Mouse (Mus musculus) layer of hippocampus, postnatal 25 days (tissue): ENCODE measurements around the gene Trp73. TPM values are rescaled to one million over a fixed set of nuclear protein-coding genes. Genes with fewer than 3 reads are reported as not detected.

Experiments
- DNase-seq, 2 experiments: peaks; one replicate each; pipeline ENCODE4 v3.0.0; 2022; ENCODE audit warnings: mixed read lengths in 2 of 2, low spot score in 1 of 2; ENCODE audit errors: extremely low spot score in 1 of 2
- total RNA-seq, 2 experiments: library from RNA; stranded (reverse); gene quantifications; 2 replicates each; pipeline ENCODE4 v1.2.3; 2021

Trp73 gene
- total RNA-seq, 2 experiments from 2014 or later = 2.4 to 3.1 TPM

GRCm38 (mm10) chr4:154144712-154145111, 4.7 kb upstream of the Trp73 start:
- no peak for DNase-seq

GRCm38 (mm10) chr4:154142211-154143040, 2.4 kb upstream of the Trp73 start, which contains the start of gene Wrap73:
Gene Wrap73 (plus strand): TSS chr4:154142372.
- peak; percentile 82 for DNase-seq

- DNase-seq = no peak
Observed at GRCm38 (mm10) chr4:154141009-154141867, 1.2 kb upstream of the Trp73 start.

- DNase-seq = no peak
Observed at GRCm38 (mm10) chr4:154140213-154141008, 403 bp upstream of the Trp73 start.

- DNase-seq = no peak
Observed at GRCm38 (mm10) chr4:154139671-154140181, 282 bp downstream of the Trp73 start.

- no peak for DNase-seq
Observed at GRCm38 (mm10) chr4:154137139-154137538, 2.9 kb downstream of the Trp73 start.

GRCm38 (mm10) chr4:154134803-154135202, 5.2 kb downstream of the Trp73 start:
- no peak for DNase-seq

GRCm38 (mm10) chr4:154131894-154132293, 8.1 kb downstream of the Trp73 start:
- DNase-seq = no peak

- DNase-seq = no peak
Observed at GRCm38 (mm10) chr4:154129950-154130349, 10.1 kb downstream of the Trp73 start.

GRCm38 (mm10) chr4:154127273-154127672, 12.7 kb downstream of the Trp73 start:
- no peak for DNase-seq

GRCm38 (mm10) chr4:154125202-154125601, 14.8 kb downstream of the Trp73 start:
- no peak for DNase-seq

GRCm38 (mm10) chr4:154123553-154123952, 16.5 kb downstream of the Trp73 start:
- no peak for DNase-seq

- DNase-seq = no peak
Observed at GRCm38 (mm10) chr4:154122374-154122773, 17.6 kb downstream of the Trp73 start.

GRCm38 (mm10) chr4:154121800-154122199, 18.2 kb downstream of the Trp73 start:
- DNase-seq = no peak

- DNase-seq = no peak
Observed at GRCm38 (mm10) chr4:154119208-154119607, 20.8 kb downstream of the Trp73 start.

GRCm38 (mm10) chr4:154118782-154119181, 21.2 kb downstream of the Trp73 start:
- DNase-seq = no peak

- DNase-seq = no peak
Observed at GRCm38 (mm10) chr4:154116421-154116820, 23.6 kb downstream of the Trp73 start.

GRCm38 (mm10) chr4:154109850-154110243, 30.2 kb downstream of the Trp73 start:
- no peak for DNase-seq

- no peak for DNase-seq
Observed at GRCm38 (mm10) chr4:154109216-154109849, 30.7 kb downstream of the Trp73 start.
